Mouse (Mus musculus): Measurements from ENCODE around the gene Apoc3. TPM values are rescaled to one million over a fixed set of nuclear protein-coding genes. Genes with fewer than 3 reads are reported as not detected.

Apoc3 gene
- polyA plus RNA-seq, 1 experiment = 47.2 TPM

- Histone ChIP-seq H3K27ac (ENCODE audit: control insufficient read depth, insufficient read depth, low read depth, low read length, poor library complexity) (no peak overlapping the region), H3K4me1 (ENCODE audit: control insufficient read depth, insufficient read depth, low read length) (no peaks in the 10 kb centered on the region; the same call in 1 of the 2 replicates), H3K4me3 (replicated peaks; ENCODE audit: control insufficient read depth, low read depth, low read length) (no peak overlapping the region)
- 66% methylated on average over 3 of the region's 3 CpGs for WGBS
- TF ChIP-seq POLR2A (IDR thresholded peaks at IDR 0.05; ENCODE audit: borderline replicate concordance, control insufficient read depth, low read depth, low read length) (no peak), CTCF (IDR thresholded peaks at IDR 0.05; ENCODE audit: control insufficient read depth, insufficient read depth, low read length) (no peak)
Observed at GRCm38 (mm10) chr9:46227064-46227614, 8.3 kb downstream of the Apoc3 start.

GRCm38 (mm10) chr9:46224945-46225660 is 10.3 kb downstream of the Apoc3 start:
- H3K27ac ChIP-seq (ENCODE audit: control insufficient read depth, insufficient read depth, low read depth, low read length, poor library complexity) = no peak overlapping the region

GRCm38 (mm10) chr9:46224101-46224500 is 11.3 kb downstream of the Apoc3 start:
- Histone ChIP-seq H3K4me1 (ENCODE audit: control insufficient read depth, insufficient read depth, low read length) (no peaks in the 10 kb centered on the region), H3K4me3 (replicated peaks; ENCODE audit: control insufficient read depth, low read depth, low read length) (no peak overlapping the region), H3K27ac (ENCODE audit: control insufficient read depth, insufficient read depth, low read depth, low read length, poor library complexity) (no peak overlapping the region)
- TF ChIP-seq POLR2A (IDR thresholded peaks at IDR 0.05; ENCODE audit: borderline replicate concordance, control insufficient read depth, low read depth, low read length) (no peak), CTCF (IDR thresholded peaks at IDR 0.05; ENCODE audit: control insufficient read depth, insufficient read depth, low read length) (no peak)
- 81% methylated on average over 3 of the region's 3 CpGs for WGBS

More at GRCm38 (mm10) chr9:46224945-46225660, 10.3 kb downstream of the Apoc3 start:
- WGBS = 59% methylated on average over 5 of the region's 5 CpGs
- no peaks in the 10 kb centered on the region; the same call in 1 of the 2 replicates for H3K4me1 ChIP-seq (ENCODE audit: control insufficient read depth, insufficient read depth, low read length)
- no peak overlapping the region for H3K4me3 ChIP-seq (replicated peaks; ENCODE audit: control insufficient read depth, low read depth, low read length)
- TF ChIP-seq POLR2A (IDR thresholded peaks at IDR 0.05; ENCODE audit: borderline replicate concordance, control insufficient read depth, low read depth, low read length) = no peak
- TF ChIP-seq CTCF (IDR thresholded peaks at IDR 0.05; ENCODE audit: control insufficient read depth, insufficient read depth, low read length) = no peak

DNA sequence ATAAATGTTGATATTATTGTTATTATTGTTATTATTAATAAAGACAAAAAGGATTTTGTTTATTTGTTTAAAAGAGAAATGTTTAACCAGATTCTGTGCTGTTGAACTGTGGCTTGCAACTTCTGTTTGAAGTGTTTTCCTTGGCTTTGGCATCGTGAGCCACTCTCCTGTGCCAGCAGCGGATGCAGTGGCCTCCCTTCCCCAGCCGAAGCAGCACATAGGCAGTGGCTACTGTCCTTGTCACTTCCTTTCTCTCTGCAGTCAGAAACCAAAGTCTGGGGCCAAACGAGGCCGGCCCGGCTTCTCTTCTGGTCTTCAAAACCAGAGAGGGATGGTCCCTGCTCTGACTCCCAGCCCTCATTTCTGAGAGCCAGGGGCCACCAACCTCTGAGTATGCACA is 12.3 kb downstream of the Apoc3 start:
- no peak for TF ChIP-seq POLR2A (IDR thresholded peaks at IDR 0.05; ENCODE audit: borderline replicate concordance, control insufficient read depth, low read depth, low read length)
- no peak for TF ChIP-seq CTCF (IDR thresholded peaks at IDR 0.05; ENCODE audit: control insufficient read depth, insufficient read depth, low read length)
- no peak overlapping the region for H3K27ac ChIP-seq (ENCODE audit: control insufficient read depth, insufficient read depth, low read depth, low read length, poor library complexity)
- 83% methylated on average over 6 of the region's 6 CpGs for WGBS

DNA sequence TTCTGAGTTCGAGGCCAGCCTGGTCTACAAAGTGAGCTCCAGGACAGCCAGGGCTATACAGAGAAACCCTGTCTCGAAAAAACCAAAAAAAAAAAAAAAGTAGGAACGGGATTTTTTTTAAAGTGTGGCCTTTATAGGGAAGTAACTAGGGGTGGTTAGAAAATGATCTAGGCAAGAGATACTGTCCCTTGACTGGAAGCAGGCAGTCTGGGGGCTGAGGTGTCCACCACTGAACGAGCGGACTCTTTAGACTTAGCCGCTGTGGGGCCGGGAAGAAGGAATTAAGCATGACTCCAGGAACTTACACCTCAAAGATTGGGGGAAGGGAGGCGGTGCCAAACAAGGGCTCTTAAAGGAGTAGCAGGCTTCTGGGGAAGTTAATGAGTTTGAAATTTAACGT is 17.3 kb downstream of the Apoc3 start:
- Histone ChIP-seq H3K4me3 (replicated peaks; ENCODE audit: control insufficient read depth, low read depth, low read length) (no peak overlapping the region), H3K27ac (ENCODE audit: control insufficient read depth, insufficient read depth, low read depth, low read length, poor library complexity) (no peak overlapping the region), H3K4me1 (ENCODE audit: control insufficient read depth, insufficient read depth, low read length) (no peaks in the 10 kb centered on the region)
- TF ChIP-seq CTCF (IDR thresholded peaks at IDR 0.05; ENCODE audit: control insufficient read depth, insufficient read depth, low read length) = no peak
- no peak for TF ChIP-seq POLR2A (IDR thresholded peaks at IDR 0.05; ENCODE audit: borderline replicate concordance, control insufficient read depth, low read depth, low read length)
- WGBS = 50% methylated on average over 9 of the region's 9 CpGs

More for the DNA sequence above, 12.3 kb downstream of the Apoc3 start:
- Histone ChIP-seq H3K4me3 (replicated peaks; ENCODE audit: control insufficient read depth, low read depth, low read length) (no peak overlapping the region), H3K4me1 (ENCODE audit: control insufficient read depth, insufficient read depth, low read length) (no peaks in the 10 kb centered on the region)

DNA sequence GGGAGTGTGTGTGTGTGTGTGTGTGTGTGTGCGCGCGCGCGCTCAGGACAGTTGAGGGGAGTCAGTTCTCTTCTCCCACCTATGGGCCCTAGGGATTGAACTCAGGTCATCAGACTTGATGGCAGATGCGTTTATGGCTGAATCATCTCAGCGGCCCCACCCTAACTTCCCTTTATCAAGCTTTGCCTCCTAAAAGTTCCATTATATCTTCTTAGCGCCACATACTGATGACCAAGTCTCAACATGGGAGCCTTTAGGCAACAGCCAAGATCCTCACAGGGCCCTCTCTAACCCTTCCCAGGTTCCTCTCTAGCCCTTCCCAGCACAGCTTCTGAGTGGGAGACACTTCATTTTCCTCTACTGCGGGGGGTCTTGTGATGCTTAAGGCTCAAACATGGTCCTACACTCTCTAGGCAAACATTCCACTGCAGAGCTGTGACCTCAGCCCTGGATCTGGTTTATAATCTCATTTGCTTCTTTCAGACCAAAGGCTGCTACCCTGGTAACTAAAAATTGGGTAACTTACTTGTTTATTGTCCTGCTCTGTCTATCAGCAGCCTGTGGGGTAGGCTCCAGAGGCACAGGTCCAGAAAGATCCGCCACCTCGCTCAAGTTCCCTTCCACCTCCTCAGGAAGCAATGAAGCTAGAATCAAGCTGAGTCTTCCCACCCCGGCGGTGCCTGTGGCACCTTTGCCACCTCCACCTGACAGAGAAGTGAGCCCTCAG is 18.5 kb downstream of the Apoc3 start:
- H3K27ac ChIP-seq (ENCODE audit: control insufficient read depth, insufficient read depth, low read depth, low read length, poor library complexity) = no peak overlapping the region

GRCm38 (mm10) chr9:46215338-46216322 is 19.8 kb downstream of the Apoc3 start:
- Histone ChIP-seq H3K4me3 (replicated peaks; ENCODE audit: control insufficient read depth, low read depth, low read length) (no peak overlapping the region), H3K27ac (ENCODE audit: control insufficient read depth, insufficient read depth, low read depth, low read length, poor library complexity) (no peak overlapping the region), H3K4me1 (ENCODE audit: control insufficient read depth, insufficient read depth, low read length) (no peaks in the 10 kb centered on the region)
- WGBS = 62% methylated on average over 11 of the region's 11 CpGs
- no peak for TF ChIP-seq CTCF (IDR thresholded peaks at IDR 0.05; ENCODE audit: control insufficient read depth, insufficient read depth, low read length)
- no peak for TF ChIP-seq POLR2A (IDR thresholded peaks at IDR 0.05; ENCODE audit: borderline replicate concordance, control insufficient read depth, low read depth, low read length)

More for the DNA sequence above, 18.5 kb downstream of the Apoc3 start:
- no peak overlapping the region for H3K4me3 ChIP-seq (replicated peaks; ENCODE audit: control insufficient read depth, low read depth, low read length)
- no peaks in the 10 kb centered on the region for H3K4me1 ChIP-seq (ENCODE audit: control insufficient read depth, insufficient read depth, low read length)
- 88% methylated on average over 13 of the region's 13 CpGs for WGBS
- TF ChIP-seq POLR2A (IDR thresholded peaks at IDR 0.05; ENCODE audit: borderline replicate concordance, control insufficient read depth, low read depth, low read length) (no peak), CTCF (IDR thresholded peaks at IDR 0.05; ENCODE audit: control insufficient read depth, insufficient read depth, low read length) (no peak)
